Mouse (Mus musculus) retina, postnatal 7 days (tissue): ENCODE measurements around the gene Hirip3.

Experiments
- DNase-seq: peaks from one replicate; pipeline ENCODE4 v3.0.0-alpha.2; 2012; ENCODE audit warnings: low read depth, low spot score

Hirip3 gene

GRCm38 (mm10) chr7:126905590-126905989, 43.8 kb downstream of the Hirip3 start:
- DNase-seq, result no peak

- DNase-seq, result no peak
Observed at GRCm38 (mm10) chr7:126914844-126915243, 53.1 kb downstream of the Hirip3 start.
